Mouse (Mus musculus) ovary, adult 18-20 months (tissue): Measurements from ENCODE around the gene Pde4dip.

Experiments used
- DNase-seq: peaks from one replicate; pipeline ENCODE4 v3.0.0; 2022; ENCODE audit warnings: low spot score, mixed read lengths

Pde4dip gene

DNA sequence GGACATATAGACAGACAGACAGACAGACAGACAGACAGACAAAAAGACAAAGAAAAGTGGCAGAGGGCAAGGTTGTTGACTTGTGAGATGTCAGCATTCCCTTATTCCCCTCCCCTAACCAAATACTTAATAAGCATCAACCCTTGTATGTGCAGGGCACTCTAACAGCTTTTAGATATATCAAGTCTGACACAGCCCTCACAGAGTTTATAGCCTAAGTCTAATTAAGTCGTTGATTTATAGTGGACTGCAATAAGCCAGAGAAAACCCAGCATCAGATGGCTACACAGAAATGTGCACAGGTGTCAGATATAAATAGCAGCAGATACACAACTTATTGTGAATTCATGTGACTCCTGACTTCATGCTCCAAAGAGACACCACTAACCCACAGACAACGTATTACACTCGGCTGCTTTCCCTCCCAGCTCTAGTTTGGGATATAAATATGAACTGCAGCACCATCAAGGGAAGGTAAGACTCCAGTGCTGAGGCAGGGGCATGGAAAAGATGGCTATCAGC is 87.3 kb downstream of the Pde4dip start:
- DNase-seq: no peak

DNA sequence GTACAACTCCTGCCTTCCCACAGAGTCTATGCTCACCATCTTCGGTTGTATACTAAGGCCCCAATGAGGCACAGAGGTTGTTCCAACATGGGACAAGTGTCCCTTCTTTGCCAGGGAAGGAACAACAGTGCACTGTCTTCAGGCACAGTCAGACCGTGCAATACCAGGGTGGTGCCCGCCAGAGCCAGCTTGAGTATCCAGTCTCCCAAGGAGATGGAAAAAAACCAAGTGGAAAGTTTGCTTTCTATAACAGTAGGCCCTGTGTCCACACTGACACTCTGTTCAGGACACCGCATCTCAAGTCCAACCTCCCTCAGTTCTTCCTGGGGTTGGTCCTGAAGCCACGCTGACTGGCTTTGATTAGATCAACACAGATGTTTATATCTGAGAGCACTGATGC is 87.8 kb downstream of the Pde4dip start:
- DNase-seq: no peak

DNA sequence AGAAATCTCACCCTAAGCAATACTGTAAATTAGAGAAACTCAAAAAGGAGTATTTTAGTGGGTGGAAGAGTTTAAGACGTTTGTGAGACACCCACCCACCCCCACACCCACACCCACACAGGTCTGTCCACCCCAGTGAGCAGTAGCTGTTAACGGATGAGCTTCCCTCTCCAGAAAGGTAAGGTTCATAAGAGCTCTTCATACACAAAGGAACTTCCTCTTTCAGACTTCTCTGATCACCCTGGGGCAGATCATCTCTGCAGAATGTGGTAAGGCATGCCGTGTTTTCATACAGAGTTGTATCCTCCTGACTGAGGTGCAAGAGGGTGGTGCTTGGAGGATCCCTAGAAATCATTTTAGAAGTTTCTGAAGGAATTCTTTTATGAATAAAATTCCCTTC is 88.5 kb downstream of the Pde4dip start:
- DNase-seq: no peak

DNA sequence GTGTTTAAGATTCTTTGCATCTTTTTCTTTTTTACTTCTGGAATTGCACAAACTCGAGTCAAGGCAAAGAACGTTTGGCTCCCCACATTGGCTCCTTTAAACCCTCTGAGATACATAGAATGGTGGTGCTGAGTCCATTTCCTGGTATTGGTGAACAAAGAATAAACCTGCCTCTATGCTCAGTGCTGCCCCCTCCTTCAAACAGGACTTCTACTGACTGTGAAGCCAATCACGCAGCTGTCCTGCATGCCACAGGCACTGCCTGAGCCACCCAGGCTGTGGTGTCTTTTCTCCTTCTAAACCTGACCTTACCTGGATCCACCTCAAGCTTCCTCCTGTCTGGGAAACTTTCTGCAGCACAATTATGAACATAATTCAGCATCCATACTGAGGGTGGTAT is 89.2 kb downstream of the Pde4dip start:
- DNase-seq: no peak

DNA sequence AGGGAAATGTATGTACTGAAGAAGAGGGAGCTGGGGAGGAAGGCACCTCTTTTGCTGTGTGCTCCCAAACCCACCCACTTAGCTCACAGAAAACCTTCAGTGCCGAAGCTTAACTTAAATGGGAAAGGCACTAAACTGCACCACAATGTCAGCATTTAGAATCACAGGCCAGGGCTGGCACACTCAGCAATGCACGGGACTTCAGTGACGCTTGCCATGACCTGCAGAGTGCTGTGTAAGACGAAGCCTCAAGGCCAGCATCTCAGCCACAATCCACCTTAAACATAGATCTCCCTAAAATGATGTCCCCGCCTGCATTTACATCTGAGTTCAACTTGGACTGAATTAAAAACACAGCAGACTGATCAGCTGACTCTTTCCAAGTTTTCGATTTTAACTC is 91.1 kb downstream of the Pde4dip start:
- no peak for DNase-seq

DNA sequence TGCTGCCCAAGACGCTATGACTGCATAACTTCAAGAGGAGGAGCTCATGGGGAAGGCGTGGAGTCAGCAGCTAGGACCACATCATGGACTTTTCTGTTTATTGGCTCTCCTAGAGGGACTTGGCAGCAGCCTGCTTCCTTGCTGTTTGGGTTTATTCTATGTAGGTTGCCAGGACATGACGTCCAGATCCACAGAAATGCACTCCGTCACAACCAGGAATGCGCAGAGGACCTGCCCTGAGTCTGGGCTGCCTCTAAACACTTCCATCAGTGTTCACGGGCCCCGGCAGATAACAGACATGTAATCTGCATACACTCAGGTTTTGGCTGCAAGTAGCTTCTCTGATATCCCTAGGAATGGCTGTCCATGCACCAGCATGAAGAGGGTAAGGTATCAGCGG is 94.5 kb downstream of the Pde4dip start:
- no peak for DNase-seq

DNA sequence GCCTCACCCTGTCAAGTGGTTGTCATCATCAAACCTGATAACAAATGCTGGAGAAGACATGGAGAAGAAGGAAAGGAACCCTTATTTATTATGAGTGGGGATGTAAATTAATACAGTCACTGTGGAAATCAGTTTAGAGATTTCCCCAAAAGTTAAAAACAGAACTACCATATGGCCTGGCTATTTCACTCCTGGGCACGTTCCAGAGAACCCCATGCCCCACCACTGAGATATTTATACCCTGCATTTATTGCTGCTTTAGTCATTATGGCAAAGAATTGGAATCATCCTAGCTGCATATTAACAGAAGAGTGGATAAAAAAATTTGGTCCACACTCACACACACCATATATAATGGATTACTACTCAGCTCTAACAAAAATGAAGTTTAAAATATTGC is 98.4 kb downstream of the Pde4dip start:
- no peak for DNase-seq

DNA sequence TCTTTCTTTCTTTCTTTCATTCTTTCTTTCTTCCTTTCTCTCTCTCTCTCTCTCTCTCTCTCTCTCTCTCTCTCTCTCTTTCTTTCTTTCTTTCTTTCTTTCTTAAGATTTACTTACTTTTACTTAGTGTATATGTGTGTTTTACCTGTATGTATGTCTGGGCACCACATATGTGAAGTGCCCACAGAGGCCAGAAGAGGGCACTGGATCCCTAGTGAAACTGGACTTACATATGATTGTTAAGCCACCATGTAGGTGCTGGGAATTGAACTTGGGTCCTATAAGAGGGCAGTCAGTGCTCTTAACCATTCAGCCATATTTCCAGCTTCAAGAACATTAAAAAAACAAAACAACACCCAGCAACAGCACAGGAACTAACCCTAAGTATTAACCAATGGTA is 99.2 kb downstream of the Pde4dip start:
- no peak for DNase-seq

DNA sequence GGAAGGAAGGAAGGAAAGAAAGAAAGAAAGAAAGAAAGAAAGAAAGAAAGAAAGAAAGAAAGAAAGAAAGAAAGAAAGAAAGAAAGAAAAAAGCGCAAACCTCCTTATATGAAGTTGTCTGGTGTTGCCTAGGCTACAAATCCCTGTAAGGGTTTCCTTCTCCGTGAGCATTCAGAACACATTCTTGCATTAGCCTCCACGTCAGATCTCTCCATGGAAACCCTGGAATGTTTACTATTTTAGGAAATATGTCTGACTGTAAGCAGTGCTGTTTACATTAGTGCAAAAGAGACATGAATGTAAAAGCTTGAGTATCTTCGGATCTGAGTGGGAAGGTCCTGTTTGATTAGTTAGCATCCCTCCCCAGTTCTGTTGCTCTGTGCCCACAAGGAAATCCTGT is 112.3 kb downstream of the Pde4dip start:
- no peak for DNase-seq

DNA sequence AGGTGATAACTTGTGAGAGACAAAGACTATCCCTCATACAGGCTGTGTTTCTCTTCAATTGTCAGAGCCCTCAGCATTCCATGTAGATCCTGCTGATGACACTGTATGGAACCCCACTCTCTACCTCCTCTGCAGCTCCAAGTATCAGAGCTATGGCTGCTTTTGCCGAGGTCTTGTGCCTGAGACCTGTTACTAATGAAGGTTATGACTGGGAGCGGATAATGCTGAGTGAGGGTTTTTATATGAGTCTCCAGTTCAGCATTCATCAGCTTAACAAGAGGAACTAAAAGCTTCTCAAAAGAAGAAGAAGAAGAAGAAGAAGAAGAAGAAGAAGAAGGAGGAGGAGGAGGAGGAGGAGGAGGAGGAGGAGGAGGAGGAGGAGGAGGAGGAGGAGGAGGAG is 112.8 kb downstream of the Pde4dip start:
- DNase-seq: no peak

DNA sequence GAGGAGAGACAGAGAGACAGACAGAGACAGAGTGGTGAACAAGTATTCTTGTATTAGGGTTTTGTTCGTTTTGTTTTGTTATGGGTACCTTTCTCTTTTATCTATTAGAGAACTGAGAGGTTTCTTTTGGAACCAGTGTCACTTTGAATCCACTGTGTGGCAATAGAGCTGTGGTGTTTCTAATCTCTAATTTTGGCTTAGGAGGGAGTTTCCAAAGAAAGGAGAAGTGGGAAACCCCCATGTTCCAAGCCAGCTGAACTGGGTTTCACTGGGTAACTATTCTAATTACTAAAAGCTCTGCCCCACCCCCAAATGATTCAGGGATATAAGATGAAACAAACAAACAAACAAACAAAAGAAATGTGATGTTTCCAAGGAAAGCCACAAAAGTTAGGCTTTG is 113.6 kb downstream of the Pde4dip start:
- DNase-seq: no peak

DNA sequence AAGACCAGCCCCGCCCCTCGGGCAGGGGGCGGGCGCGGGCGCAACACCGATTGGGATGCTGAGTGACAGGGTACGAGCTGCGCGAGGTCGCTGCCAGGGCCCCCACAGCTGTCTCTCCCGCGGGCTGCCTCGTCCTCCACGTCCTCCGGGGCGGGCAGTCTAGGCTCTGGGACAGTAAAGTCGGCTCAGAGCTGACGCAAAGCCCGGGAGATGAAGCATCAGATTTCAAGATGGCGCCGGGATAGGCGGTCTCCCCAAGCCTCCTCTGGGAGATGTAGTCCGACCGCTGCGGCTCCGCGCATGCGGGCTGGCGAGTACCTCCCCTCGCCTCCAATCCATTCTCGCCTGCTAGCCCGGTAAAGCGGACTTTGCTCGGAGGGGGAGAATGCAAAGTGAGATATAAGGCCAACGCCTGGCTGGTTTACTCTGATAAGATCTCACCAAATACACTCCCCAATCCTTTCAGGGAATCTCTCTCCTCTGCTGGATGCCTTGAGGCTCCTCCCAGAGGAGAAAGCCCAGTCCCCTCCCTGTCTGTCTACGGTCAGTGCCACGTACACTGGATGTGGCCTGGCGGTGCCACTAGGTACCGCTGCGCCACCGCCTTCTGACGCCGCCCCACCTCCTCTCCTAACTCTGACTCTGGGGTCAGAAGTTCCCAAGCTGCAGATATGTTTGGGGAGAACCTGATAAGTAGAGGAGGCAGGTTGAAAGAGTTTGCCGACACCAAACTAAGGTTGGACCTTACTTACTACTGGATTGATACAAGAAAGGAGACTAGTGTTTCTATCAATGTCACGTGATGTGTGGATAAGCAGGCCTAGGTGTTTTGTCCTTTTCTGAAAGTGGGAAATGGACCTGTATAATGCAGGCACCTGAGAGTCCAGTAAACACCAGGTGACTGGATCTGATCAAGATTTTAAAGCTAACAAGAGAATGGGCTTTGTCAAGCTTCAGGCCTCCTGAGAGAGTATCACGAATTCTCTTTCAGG is 120.4 kb downstream of the Pde4dip start:
- DNase-seq: peak; percentile 94

DNA sequence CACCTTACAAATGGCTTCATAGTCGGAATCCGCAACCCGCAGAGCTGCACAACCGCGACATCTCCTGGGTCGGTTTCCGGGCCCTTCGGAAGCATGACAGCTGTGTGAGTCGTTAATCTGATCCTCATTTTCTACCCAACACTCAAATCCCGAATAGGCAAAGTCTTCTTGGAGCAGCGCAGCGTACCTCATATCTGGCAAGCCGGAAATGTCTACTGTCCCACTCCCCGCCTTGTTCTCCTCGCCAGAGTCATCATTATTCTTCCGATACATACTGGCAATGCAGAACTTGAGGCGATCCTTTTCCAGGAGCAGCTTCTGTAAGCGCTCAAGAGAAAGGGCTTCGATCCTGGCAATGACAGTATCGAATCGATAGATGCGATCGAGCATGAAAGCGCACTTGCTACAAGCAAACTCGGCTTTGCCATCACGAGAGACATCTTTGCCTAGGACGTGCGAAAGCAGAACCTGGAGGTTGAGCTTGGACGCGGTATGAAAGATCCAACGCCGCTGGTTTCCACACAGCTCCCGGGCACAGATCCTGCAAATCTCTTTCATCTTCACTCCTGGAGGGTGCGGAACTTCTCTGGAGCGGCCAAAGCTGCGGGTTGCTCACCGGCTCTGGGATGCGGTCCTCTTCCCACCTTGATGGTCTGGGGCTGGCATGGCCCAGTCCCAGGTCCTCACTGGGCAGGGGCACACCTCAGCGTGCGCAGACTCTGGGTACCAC is 121.3 kb downstream of the Pde4dip start:
- no peak for DNase-seq

DNA sequence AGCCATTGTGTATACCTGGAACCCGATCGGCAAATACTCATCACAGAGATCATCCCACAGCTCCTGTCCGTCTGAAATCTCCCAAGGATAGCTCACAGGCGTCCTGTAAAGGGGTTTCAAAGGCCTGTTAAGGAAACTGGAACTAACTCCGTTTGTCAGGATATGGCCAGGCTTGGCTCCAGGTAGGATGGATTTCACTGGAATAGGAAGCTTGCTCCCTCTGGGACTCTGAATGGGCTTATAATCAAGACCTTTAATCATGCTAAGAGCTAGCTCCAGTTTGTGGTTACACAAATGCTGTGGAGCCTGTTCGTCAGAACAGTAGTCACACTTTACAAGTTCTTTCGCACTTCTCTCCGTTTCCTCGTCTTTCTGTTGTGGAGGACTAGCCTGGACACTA is 122.0 kb downstream of the Pde4dip start:
- DNase-seq: no peak

DNA sequence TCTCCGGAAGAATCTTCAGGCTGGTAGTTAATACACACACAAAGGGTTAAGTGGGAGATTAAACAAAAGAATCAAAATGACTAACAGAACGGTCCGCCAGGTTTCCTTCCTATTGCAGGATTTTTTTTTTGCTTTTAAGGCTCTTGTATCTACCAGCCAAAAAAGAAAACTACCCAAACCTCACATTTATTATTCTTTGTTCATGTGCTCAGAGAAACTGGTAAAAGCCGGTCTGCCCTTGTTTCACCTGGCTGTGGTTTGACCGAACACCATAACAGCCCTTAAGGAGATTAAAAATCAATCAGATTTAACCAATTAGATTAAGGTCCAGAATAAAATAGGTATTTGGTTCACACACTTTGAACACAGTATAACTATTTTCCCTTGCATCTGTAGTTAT is 124.4 kb downstream of the Pde4dip start:
- no peak for DNase-seq

DNA sequence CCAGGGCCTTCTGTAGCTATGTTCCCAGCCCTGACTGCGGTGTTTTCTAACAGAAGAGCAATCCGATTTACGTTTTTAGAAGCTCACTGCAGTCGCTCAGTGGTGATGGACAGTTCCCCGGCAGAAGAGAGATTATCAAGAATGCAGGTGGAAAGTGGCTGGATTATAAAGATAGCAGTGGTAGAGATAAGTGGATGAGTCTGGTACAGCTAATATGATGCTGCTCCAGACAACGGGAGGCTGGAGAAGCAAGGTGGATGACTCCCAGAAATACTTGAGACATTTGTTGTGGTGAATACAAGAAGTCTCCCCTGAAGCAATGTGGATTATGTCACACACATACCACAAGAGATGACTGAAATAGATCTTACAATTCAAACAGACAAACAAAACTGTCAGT is 126.6 kb downstream of the Pde4dip start:
- no peak for DNase-seq

DNA sequence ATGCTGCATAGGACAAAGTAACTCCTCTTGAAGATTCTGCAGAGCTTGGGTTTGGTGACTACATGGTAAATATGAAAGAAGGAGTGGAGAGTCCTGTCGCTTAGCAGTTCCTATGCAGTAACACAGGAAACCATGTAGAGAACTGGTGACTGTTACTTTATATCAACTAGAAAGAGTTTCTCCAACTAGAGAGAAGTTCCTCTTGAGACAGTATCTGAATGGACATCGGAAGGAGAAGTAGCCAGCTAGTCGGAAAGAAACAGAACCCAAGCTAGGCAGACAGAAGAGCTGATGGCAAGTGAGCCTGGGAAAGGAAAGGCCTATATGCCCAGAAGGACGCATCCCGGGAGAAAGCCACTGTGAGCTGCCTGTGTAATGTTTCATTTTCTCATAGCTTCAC is 127.3 kb downstream of the Pde4dip start:
- no peak for DNase-seq

DNA sequence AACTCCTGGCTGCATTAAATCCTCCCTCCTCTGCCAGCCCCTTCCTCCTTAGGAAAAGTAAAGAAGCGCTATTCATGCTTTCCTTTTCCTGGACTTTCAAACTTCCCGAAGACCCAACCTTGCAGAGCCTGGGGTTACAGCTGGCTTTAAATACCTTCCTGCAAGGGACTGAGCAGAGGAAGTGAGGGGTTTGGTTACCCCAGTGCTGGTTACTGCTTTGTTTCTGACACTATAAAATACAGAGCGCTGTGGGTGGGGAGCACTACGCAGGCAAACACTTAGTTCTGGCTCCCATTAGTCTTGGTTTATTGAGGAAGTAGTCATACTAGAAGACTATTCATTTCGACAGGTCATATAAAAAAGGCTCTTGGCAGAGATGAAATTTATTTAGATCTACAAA is 128.7 kb downstream of the Pde4dip start:
- no peak for DNase-seq

DNA sequence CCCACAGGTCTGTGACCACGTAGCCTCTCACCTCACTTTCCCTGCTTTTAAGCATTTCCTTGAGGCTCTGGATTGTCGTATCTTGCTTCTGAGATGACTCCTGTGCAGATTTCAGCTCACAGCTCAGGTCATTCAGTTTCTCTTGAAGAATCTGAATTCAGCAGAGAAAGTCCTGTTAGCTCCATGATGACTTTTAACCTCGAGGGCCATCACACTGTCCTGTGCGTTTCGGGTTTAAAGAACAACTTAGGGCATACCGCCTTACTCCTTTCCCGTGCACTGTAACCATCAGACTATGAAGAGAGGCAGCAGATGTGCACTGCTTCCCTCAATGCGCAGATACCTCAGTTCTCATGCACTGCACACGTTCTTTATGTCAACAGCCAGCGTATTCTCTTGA is 131.0 kb downstream of the Pde4dip start:
- DNase-seq: no peak

DNA sequence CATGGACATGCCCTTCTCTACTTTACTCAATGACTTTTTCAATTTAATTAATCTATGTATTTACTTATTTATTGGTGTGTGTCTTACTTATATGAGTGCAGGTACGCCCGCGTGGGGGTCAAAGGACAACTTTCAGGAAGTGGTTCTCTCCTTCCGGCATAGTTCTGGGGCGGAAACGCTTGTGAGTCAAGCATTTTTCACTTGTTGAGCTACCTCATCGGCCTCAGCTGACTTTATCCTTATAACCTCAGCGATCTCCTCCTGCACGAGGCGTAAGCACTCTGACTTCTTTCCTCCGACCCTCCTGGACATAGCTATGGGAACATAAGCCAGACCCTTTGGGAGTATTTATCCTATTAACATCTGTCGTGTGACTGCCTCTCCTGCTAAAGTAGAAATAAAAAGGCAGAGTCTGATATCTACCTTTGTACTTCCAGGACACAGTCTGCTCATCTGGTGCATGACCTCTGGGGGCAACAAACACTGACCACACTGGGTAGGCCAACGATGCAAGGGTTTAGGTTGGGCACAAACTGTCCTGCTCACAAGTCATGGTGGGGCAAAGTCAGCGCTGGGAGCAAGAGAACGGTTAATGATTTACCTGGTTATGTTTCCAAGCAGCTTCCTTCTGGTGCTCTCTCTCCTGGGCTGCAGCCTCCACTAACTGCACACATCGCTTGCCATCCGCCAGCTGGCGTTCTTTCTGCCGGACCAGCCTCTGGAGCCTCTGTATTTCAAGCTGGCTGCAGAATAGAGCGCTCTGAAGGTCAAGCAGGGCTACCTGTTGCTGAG is 132.0 kb downstream of the Pde4dip start:
- no peak for DNase-seq

DNA sequence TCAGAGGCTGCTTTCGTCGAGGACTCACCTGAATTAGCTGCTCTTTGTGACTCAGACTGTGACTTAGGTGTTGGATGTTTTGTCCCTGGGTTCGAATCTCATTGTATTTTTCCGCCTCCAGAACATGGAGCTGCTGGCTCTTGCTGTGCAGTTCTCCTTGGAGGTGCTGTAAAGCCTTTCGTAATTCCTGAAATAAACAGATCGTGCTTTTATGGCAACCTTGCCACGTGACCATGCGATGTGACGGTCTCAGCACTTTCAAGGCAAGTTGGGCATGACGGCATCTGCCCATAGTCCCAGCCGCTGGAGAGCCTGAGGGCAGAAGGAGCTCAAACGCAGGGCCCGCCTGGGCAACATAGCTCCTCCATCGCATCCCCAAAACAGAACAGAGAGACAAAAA is 133.1 kb downstream of the Pde4dip start:
- DNase-seq: no peak

DNA sequence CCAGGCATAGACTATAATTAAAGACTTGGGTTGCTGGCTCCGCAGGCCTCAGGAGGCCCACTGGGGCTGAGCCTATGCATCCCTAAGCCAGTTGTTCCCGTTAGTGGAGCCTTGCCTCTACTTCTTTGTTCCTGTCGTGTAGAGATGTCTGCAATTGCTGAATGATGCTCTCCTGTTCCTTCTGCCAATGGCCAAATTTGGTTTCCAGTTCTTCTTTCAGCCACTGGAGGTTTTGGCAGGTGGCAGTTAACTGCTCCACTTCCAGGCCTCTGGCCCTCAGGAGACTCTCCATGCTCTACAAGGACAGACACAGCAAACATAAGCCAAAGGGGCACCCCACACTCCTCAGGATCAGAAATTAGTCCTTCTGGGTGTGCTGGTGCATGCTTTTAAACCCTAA is 135.6 kb downstream of the Pde4dip start:
- no peak for DNase-seq
